8 mouse cellular contexts compared by ENCODE assay signal in genomic region chr3:84269987-84270623, GRCm38 (mm10). TPM values are rescaled to one million over a fixed set of nuclear protein-coding genes. Genes with fewer than 3 reads are reported as not detected.
DNase-seq lines count a peak whose midpoint lies in the region; ATAC-seq and TF ChIP-seq lines count a peak whose summit lies in the region.
"Had no signal": no experiment of that assay in that cellular context is flagged by ENCODE, and none has a peak within 500 bp of the region (broad histone marks: within the 10 kb centered on the region; RNA-seq: fewer than 3 reads in every experiment).

No protein-coding gene starts in this region.

- 9% methylated on average over 13 of the region's 13 CpGs for WGBS in embryonic facial prominence, embryonic 13.5 days
- WGBS in intestine, postnatal 0 days, result 7% methylated on average over 13 of the region's 13 CpGs
- WGBS in midbrain, embryonic 12.5 days, result 12% methylated on average over 13 of the region's 13 CpGs

- H3K27me3 ChIP-seq in embryonic facial prominence, embryonic 13.5 days, result peaks cover 9% of the 10 kb centered on the region
- no peaks in the 10 kb centered on the region for H3K27me3 ChIP-seq in intestine, postnatal 0 days (replicated peaks; ENCODE audit: control insufficient read depth, insufficient read depth, low read length)
- peaks cover 5% of the 10 kb centered on the region; the same call in 1 of the 2 replicates for H3K27me3 ChIP-seq in midbrain, embryonic 12.5 days

- H3K9ac ChIP-seq in embryonic facial prominence, embryonic 13.5 days, result peak overlapping the region; percentile 36; the same call in 1 of the 2 replicates
- peak overlapping the region; percentile 27; the same call in 1 of the 2 replicates for H3K9ac ChIP-seq in intestine, postnatal 0 days (ENCODE audit: low read depth, low read length)
- H3K9ac ChIP-seq in midbrain, embryonic 12.5 days (replicated peaks), result 0 out of 2 replicates have a peak overlapping the region, but pooled peaks have one; percentile 12

- H3K4me3 ChIP-seq in embryonic facial prominence, embryonic 13.5 days, result peak overlapping the region; percentile 16
- H3K4me3 ChIP-seq in intestine, postnatal 0 days (ENCODE audit: low read depth, low read length), result peak overlapping the region; percentile 38
- H3K4me3 ChIP-seq in midbrain, embryonic 12.5 days, result peak overlapping the region; percentile 6; the same call in 1 of the 2 replicates

- no peak for TF ChIP-seq CTCF in intestine, postnatal 0 days (IDR thresholded peaks at IDR 0.05; ENCODE audit: low read depth)

- DNase-seq in embryo, embryonic 10 days (ENCODE audit: low spot score), result peak; percentile 44
- no peak for DNase-seq in left cerebral cortex, adult 8-10 months (ENCODE audit: low spot score in 2 of 2)
- no peak for DNase-seq in urinary bladder, postnatal 4 days (ENCODE audit: low spot score in 2 of 2)
- no peak for DNase-seq in adrenal gland, adult 2 months

- no peak overlapping the region for H3K27ac ChIP-seq in embryonic facial prominence, embryonic 13.5 days
- peak overlapping the region; percentile 87 for H3K27ac ChIP-seq in intestine, postnatal 0 days (ENCODE audit: low read depth, low read length)
- H3K27ac ChIP-seq in midbrain, embryonic 12.5 days (replicated peaks), result 0 out of 2 replicates have a peak overlapping the region, but pooled peaks have one; percentile 1
- H3K27ac ChIP-seq: macrophage had no signal

- peaks cover 20% of the 10 kb centered on the region for H3K4me1 ChIP-seq in embryonic facial prominence, embryonic 13.5 days
- H3K4me1 ChIP-seq in intestine, postnatal 0 days (replicated peaks; ENCODE audit: control insufficient read depth, insufficient read depth, low read length), result 0 out of 2 replicates have a peak, but pooled peaks cover 10% of the 10 kb centered on the region
- H3K4me1 ChIP-seq in midbrain, embryonic 12.5 days, result peaks cover 41% of the 10 kb centered on the region

- no peaks in the 10 kb centered on the region for H3K36me3 ChIP-seq in embryonic facial prominence, embryonic 13.5 days
- no peaks in the 10 kb centered on the region for H3K36me3 ChIP-seq in intestine, postnatal 0 days (ENCODE audit: control insufficient read depth, insufficient read depth)
- peaks cover 4% of the 10 kb centered on the region for H3K36me3 ChIP-seq in midbrain, embryonic 12.5 days

- peak overlapping the region; percentile 47 for H3K4me2 ChIP-seq in embryonic facial prominence, embryonic 13.5 days
- H3K4me2 ChIP-seq in intestine, postnatal 0 days (replicated peaks; ENCODE audit: low read depth), result peak overlapping the region; percentile 67
- peak overlapping the region; percentile 31 for H3K4me2 ChIP-seq in midbrain, embryonic 12.5 days (replicated peaks)

- no peak for ATAC-seq in embryonic facial prominence, embryonic 13.5 days (ENCODE audit: insufficient number of reproducible peaks, insufficient read depth, low FRiP score, low TSS enrichment, low read depth)
- ATAC-seq in intestine, postnatal 0 days, result peak; percentile 83
- peak; percentile 75 for ATAC-seq in midbrain, embryonic 12.5 days (ENCODE audit: low FRiP score, low read depth)

- H3K9me3 ChIP-seq in embryonic facial prominence, embryonic 13.5 days, result no peaks in the 10 kb centered on the region
- H3K9me3 ChIP-seq in intestine, postnatal 0 days (ENCODE audit: control insufficient read depth), result no peaks in the 10 kb centered on the region
- H3K9me3 ChIP-seq in midbrain, embryonic 12.5 days, result no peaks in the 10 kb centered on the region

RNA-seq across cellular contexts. Expression of gene Trim2, which starts 36.6 kb away (rescaled TPM):
- 25.5 and 27.9 TPM in 2 replicates for polyA plus RNA-seq in embryonic facial prominence, embryonic 13.5 days (2015; fragmentation: Nextera tagmentation; extraction: Ambion mirVana)
- polyA plus RNA-seq in intestine, postnatal 0 days (2015; fragmentation: Nextera tagmentation; extraction: Ambion mirVana), result 21.2 and 22.5 TPM in 2 replicates
- 176 and 184 TPM in 2 replicates for polyA plus RNA-seq in midbrain, embryonic 12.5 days (2016; fragmentation: Nextera tagmentation; extraction: Ambion mirVana)
- 100 to 1,000 TPM; 252 to 273 (median 260) TPM for total RNA-seq in left cerebral cortex, adult 8-10 months (2022)
- total RNA-seq in adrenal gland, adult 2 months (2021), result 100 to 1,000 TPM in 1 of 2 experiments, 10 to 100 TPM in 1; 34.1 to 125 TPM
- polyA plus RNA-seq in adrenal gland, adult 2 months (2012; rRNA removed), result 58.3 and 115 TPM in 2 replicates
